ENCODE assay signal across 28 mouse cellular contexts in genomic region chr15:10720188-10720587, GRCm38 (mm10). TPM values are rescaled to one million over a fixed set of nuclear protein-coding genes. Genes with fewer than 3 reads are reported as not detected.
DNase-seq lines count a peak whose midpoint lies in the region; ATAC-seq and TF ChIP-seq lines count a peak whose summit lies in the region.
"Had no signal": no experiment of that assay in that cellular context is flagged by ENCODE, and none has a peak within 500 bp of the region (broad histone marks: within the 10 kb centered on the region; RNA-seq: fewer than 3 reads in every experiment).

No protein-coding gene starts in this region.

- peaks cover 3% of the 10 kb centered on the region; the same call in 1 of the 2 replicates for H3K36me3 ChIP-seq in heart, embryonic 10.5 days
- no peaks in the 10 kb centered on the region for H3K36me3 ChIP-seq in midbrain, embryonic 11.5 days (ENCODE audit: control insufficient read depth, insufficient read depth, low read length)
- H3K36me3 ChIP-seq in midbrain, embryonic 16.5 days (ENCODE audit: control insufficient read depth, insufficient read depth, low read length): no peaks in the 10 kb centered on the region
- H3K36me3 ChIP-seq in lung, postnatal 0 days (ENCODE audit: insufficient read depth, low read length): no peaks in the 10 kb centered on the region
- H3K36me3 ChIP-seq: forebrain, embryonic 10.5 days; forebrain, embryonic 15.5 days; heart, embryonic 13.5 days; midbrain, embryonic 12.5 days; neural tube, embryonic 13.5 days had no signal

- H3K4me1 ChIP-seq in heart, embryonic 10.5 days: peaks cover 18% of the 10 kb centered on the region
- peaks cover 17% of the 10 kb centered on the region for H3K4me1 ChIP-seq in midbrain, embryonic 11.5 days (ENCODE audit: control insufficient read depth, insufficient read depth, low read length)
- peaks cover 5% of the 10 kb centered on the region; the same call in 1 of the 2 replicates for H3K4me1 ChIP-seq in midbrain, embryonic 16.5 days (ENCODE audit: control insufficient read depth, insufficient read depth, low read length)
- peaks cover 16% of the 10 kb centered on the region; the same call in 1 of the 2 replicates for H3K4me1 ChIP-seq in lung, postnatal 0 days (ENCODE audit: insufficient read depth, low read depth, low read length)

- H3K27me3 ChIP-seq in heart, embryonic 10.5 days (ENCODE audit: insufficient read depth, poor library complexity, severe bottlenecking): peaks cover 6% of the 10 kb centered on the region; the same call in 1 of the 2 replicates
- no peaks in the 10 kb centered on the region for H3K27me3 ChIP-seq in midbrain, embryonic 11.5 days (ENCODE audit: control insufficient read depth, insufficient read depth, low read length)
- peaks cover 2% of the 10 kb centered on the region; the same call in 1 of the 2 replicates for H3K27me3 ChIP-seq in midbrain, embryonic 16.5 days (ENCODE audit: control insufficient read depth, insufficient read depth, low read depth, low read length)
- H3K27me3 ChIP-seq in lung, postnatal 0 days (replicated peaks; ENCODE audit: insufficient read depth, low read length): no peaks in the 10 kb centered on the region
- H3K27me3 ChIP-seq: forebrain, embryonic 15.5 days; limb, embryonic 13.5 days; midbrain, embryonic 12.5 days; neural tube, embryonic 13.5 days; Patski had no signal

- DNase-seq in heart, adult 11 months: peak; percentile 80
- DNase-seq in heart, embryonic 10.5 days (ENCODE audit: low spot score): no peak
- DNase-seq in midbrain, embryonic 11.5 days (ENCODE audit: low spot score, missing footprints): peak; percentile 47
- DNase-seq in lung, postnatal 0 days (ENCODE audit: low spot score): peak; percentile 58
- no peak for DNase-seq in yolk sac, embryonic 10.5 days (ENCODE audit: low spot score)
- no peak for DNase-seq in layer of hippocampus, postnatal 36 days
- DNase-seq: adrenal gland, postnatal 36 days; cerebellum, adult 2 months; cerebellum, postnatal 14 days; gastrocnemius, adult 2 months; gastrocnemius, postnatal 36 days; heart, adult 2 months; heart, postnatal 10 days; kidney, postnatal 25 days; right cerebral cortex, postnatal 14 days; thymus, postnatal 14 days had no signal

- no peak overlapping the region for H3K4me2 ChIP-seq in midbrain, embryonic 11.5 days
- no peak overlapping the region for H3K4me2 ChIP-seq in midbrain, embryonic 16.5 days (ENCODE audit: low read length)
- H3K4me2 ChIP-seq in lung, postnatal 0 days (replicated peaks; ENCODE audit: low read depth, low read length): no peak overlapping the region
- H3K4me2 ChIP-seq: forebrain, embryonic 15.5 days; heart, embryonic 13.5 days; hindbrain, embryonic 14.5 days; limb, embryonic 13.5 days; liver, embryonic 11.5 days; midbrain, embryonic 12.5 days; neural tube, embryonic 13.5 days had no signal

- no peak overlapping the region for H3K4me3 ChIP-seq in heart, embryonic 10.5 days
- H3K4me3 ChIP-seq in midbrain, embryonic 11.5 days (ENCODE audit: low read depth, low read length): no peak overlapping the region
- no peak overlapping the region for H3K4me3 ChIP-seq in midbrain, embryonic 16.5 days (ENCODE audit: low read depth, low read length)
- no peak overlapping the region for H3K4me3 ChIP-seq in lung, postnatal 0 days (ENCODE audit: low read depth, low read length)
- H3K4me3 ChIP-seq: forebrain, embryonic 10.5 days; forebrain, embryonic 15.5 days; gastrocnemius, adult 2 months; heart, adult 2 months; heart, embryonic 13.5 days; limb, embryonic 13.5 days; midbrain, embryonic 12.5 days; neural tube, embryonic 13.5 days had no signal

- H3K9ac ChIP-seq in midbrain, embryonic 11.5 days (ENCODE audit: low read length): no peak overlapping the region
- H3K9ac ChIP-seq in midbrain, embryonic 16.5 days (ENCODE audit: low read depth, low read length): no peak overlapping the region
- no peak overlapping the region for H3K9ac ChIP-seq in lung, postnatal 0 days (replicated peaks; ENCODE audit: low read depth)
- H3K9ac ChIP-seq: forebrain, embryonic 15.5 days; heart, embryonic 13.5 days; hindbrain, embryonic 14.5 days; limb, embryonic 13.5 days; midbrain, embryonic 12.5 days; neural tube, embryonic 13.5 days had no signal

- H3K27ac ChIP-seq in heart, embryonic 10.5 days: no peak overlapping the region
- no peak overlapping the region for H3K27ac ChIP-seq in midbrain, embryonic 11.5 days (ENCODE audit: low read depth, low read length)
- H3K27ac ChIP-seq in midbrain, embryonic 16.5 days (ENCODE audit: low read length): no peak overlapping the region
- H3K27ac ChIP-seq in lung, postnatal 0 days (ENCODE audit: low read length): peak overlapping the region; percentile 91
- H3K27ac ChIP-seq: forebrain, embryonic 10.5 days; forebrain, embryonic 15.5 days; gastrocnemius, adult 2 months; heart, adult 2 months; heart, embryonic 13.5 days; hindbrain, embryonic 14.5 days; midbrain, embryonic 12.5 days; neural tube, embryonic 13.5 days had no signal

- peak; percentile 46 for TF ChIP-seq EP300 in lung, postnatal 0 days (IDR thresholded peaks at IDR 0.05)

- ATAC-seq in midbrain, embryonic 11.5 days (ENCODE audit: low FRiP score): no peak
- ATAC-seq in midbrain, embryonic 16.5 days: no peak
- ATAC-seq in lung, postnatal 0 days: peak; percentile 17
- ATAC-seq: forebrain, embryonic 15.5 days; intestine, postnatal 0 days; Patski had no signal

- no peak for TF ChIP-seq CTCF in lung, postnatal 0 days (IDR thresholded peaks at IDR 0.05)

- 78% methylated on average over 11 of the region's 11 CpGs for WGBS in heart, embryonic 10.5 days
- WGBS in midbrain, embryonic 11.5 days: 87% methylated on average over 11 of the region's 11 CpGs
- WGBS in midbrain, embryonic 16.5 days: 92% methylated on average over 11 of the region's 11 CpGs
- WGBS in lung, postnatal 0 days: 62% methylated on average over 11 of the region's 11 CpGs

- H3K9me3 ChIP-seq in heart, embryonic 10.5 days: 0 out of 2 replicates have a peak, but pooled peaks cover 3% of the 10 kb centered on the region
- H3K9me3 ChIP-seq in midbrain, embryonic 11.5 days (ENCODE audit: control insufficient read depth, low read length): no peaks in the 10 kb centered on the region; the same call in 1 of the 2 replicates
- H3K9me3 ChIP-seq in midbrain, embryonic 16.5 days (replicated peaks; ENCODE audit: control insufficient read depth, low read length, poor library complexity, severe bottlenecking): no peaks in the 10 kb centered on the region
- no peaks in the 10 kb centered on the region for H3K9me3 ChIP-seq in lung, postnatal 0 days (ENCODE audit: low read length)
- H3K9me3 ChIP-seq: forebrain, embryonic 15.5 days; midbrain, embryonic 12.5 days; neural tube, embryonic 13.5 days had no signal

RNA-seq across cellular contexts. Expression of gene Rai14, which starts 5.8 kb away (rescaled TPM):
- polyA plus RNA-seq in heart, embryonic 10.5 days (2016; fragmentation: Nextera tagmentation; extraction: Ambion mirVana): 24.9 and 34.4 TPM in 2 replicates
- 74.7 and 80.6 TPM in 2 replicates for polyA plus RNA-seq in midbrain, embryonic 11.5 days (2014; fragmentation: Nextera tagmentation; extraction: Ambion mirVana)
- polyA plus RNA-seq in midbrain, embryonic 16.5 days (2015; fragmentation: Nextera tagmentation; extraction: Ambion mirVana): 8.6 and 10.2 TPM in 2 replicates
- polyA plus RNA-seq in lung, postnatal 0 days (2015; fragmentation: Nextera tagmentation; extraction: Ambion mirVana): 56.0 and 63.0 TPM in 2 replicates
- 1 to 10 TPM; 4.8 to 5.6 TPM for total RNA-seq in layer of hippocampus, postnatal 36 days (2021)
- total RNA-seq: MEL had no signal

Comparison
In these comparisons a context has a peak if more than half of its experiments do, and no peak if none do; other contexts are left out.
1. DNase-seq: peak in heart, adult 11 months (single experiment), midbrain, embryonic 11.5 days (single experiment) and lung, postnatal 0 days (single experiment); none in heart, embryonic 10.5 days (single experiment), yolk sac, embryonic 10.5 days (single experiment) and layer of hippocampus, postnatal 36 days (0 of 2).